Mouse (Mus musculus): ENCODE data around the gene Ssu2.

The Ssu2 gene

DNA sequence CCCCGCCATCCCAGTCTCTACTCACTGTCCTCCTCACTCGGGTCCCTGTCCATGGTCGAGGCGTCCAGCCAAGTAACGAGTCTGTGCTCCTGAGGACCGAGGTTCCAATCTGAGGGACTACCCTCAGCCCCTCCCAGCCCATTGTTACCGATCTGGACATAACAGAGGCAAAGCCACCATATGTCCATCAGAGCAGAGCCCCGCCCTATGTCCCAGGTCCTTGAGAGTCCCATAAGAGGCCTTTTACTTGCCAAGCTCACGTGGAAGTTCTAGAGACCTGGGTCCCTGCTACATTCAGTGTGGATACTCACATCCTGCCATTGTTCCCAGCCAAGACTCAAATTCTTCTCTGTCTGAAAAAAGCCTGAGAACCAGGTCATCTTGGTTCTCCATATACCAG lies at the start of gene Ssu2:
Ssu2 (minus strand) TSS at position 77 of the 400 bp plus-strand sequence.
- DNase-seq (ENCODE audit: extremely low read depth, low read depth, low spot score) = no peak

DNA sequence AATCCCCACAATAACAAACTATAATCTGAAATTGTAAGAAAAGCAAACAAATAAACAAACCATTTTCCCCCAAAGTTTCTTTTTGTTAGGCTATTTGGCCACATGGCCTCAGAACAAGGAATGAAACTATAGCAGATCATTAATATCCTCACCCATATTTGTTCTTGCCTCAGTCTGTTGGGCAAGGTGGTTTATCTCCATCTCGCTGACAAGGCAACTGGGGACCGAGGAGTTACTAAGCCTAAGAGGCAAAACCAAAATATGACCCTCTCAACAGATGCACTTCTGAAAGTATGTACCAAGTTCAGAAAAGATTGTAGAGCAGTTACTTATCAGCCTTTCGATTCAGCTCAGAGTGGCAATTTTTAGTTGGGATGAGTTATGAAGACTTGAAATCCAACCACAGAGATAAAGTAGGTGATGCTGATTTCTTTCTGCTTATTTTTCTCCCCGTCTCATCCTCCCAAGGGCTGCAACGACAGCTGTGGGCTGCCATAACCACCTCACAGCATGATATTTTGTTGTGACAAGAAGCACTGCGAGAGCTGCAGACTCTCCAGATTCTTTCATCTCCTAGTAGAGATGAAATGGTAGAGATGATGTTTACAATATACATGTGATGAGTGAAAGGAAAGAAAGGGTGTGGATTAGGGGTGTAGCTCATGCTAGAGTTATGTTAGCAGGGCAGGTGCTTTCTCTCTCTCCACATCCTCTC lies 38.4 kb upstream of the Ssu2 start:
- no peak for DNase-seq (ENCODE audit: extremely low read depth, low read depth, low spot score)

GRCm38 (mm10) chr6:112423746-112424501 lies 36.1 kb upstream of the Ssu2 start:
- no peak for DNase-seq (ENCODE audit: extremely low read depth, low read depth, low spot score)

DNA sequence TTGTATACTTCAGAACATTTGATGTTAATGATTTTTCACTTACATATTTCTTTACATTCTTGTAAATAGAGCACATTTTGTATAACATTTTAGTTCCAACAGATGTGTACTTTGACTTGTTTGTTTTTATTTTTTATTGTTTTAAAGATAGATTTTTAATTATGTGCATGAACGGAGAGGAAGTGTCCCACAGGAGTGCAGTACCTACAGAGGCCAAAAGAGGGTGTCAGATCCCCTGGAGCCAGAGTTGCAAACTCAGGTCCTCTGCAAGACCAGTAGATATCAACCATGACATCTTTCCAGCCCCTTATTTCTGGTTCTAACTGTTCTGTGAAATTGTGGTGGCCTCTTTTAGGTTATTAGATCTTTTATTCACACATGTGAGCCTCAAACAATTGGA lies 33.1 kb upstream of the Ssu2 start:
- no peak for DNase-seq (ENCODE audit: extremely low read depth, low read depth, low spot score)

- no peak for DNase-seq (ENCODE audit: extremely low read depth, low read depth, low spot score)
Observed at GRCm38 (mm10) chr6:112419333-112419732, 31.5 kb upstream of the Ssu2 start.

DNA sequence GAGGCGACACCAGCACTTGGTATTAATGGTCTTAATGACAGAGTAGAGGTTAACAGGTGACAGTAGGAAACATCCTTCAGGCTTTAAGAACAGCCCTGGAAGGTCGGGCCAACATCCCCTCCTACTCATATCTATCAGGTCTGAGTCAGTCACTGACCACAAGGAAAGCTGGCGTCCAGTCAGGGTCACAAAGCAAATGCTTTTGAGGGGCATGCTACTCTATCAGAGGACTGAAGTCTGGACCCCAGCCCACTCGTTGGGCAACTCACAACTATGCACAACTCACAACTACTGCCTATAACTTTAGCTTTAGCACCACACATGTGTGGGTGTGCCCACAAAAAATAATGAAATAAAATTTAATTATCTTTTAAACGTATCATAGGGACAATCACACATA lies 16.3 kb upstream of the Ssu2 start:
- DNase-seq (ENCODE audit: extremely low read depth, low read depth, low spot score) = no peak

GRCm38 (mm10) chr6:112401953-112402683 lies 14.3 kb upstream of the Ssu2 start:
- DNase-seq (ENCODE audit: extremely low read depth, low read depth, low spot score) = no peak

DNA sequence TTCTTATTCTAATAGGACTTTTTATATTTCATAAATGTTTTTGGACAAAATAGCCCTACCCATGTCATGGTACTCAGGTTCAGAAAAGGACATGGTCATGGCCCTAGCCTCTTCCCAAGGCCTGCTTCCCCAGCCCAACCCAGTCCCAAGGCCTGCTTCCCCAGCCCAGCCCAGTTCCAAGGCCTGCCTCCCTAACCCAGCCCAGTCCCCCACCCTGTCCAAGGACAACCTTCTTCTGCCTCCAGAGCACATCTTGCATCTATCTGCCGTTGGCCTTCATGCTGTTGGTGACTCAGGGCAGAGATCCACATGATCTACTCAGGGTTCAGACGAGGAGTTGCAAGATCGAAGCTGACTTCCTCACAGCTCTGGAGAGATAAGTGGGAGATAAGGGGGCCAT lies 9.5 kb upstream of the Ssu2 start:
- no peak for DNase-seq (ENCODE audit: extremely low read depth, low read depth, low spot score)

GRCm38 (mm10) chr6:112396352-112396751 lies 8.5 kb upstream of the Ssu2 start:
- no peak for DNase-seq (ENCODE audit: extremely low read depth, low read depth, low spot score)

DNA sequence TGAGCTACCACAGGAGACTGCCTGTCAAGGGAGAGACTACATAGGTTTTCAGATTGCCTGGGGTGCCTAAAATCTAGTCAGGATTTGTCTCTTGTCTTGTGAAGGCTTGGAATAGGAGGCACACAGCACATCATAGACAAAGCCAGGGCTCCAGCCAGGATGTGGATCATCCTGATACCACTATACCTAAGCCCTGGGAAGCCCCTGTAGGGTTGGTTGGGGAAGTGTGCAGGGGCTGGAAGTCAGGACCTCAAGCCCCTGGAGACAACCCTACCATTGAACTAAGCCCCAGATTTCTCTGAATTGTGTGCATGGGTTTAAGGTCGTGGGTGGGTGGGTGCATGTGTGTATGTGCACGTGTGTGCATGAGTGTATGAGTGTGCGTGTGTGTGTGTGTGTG lies 562 bp upstream of the Ssu2 start:
- DNase-seq (ENCODE audit: extremely low read depth, low read depth, low spot score) = no peak

DNA sequence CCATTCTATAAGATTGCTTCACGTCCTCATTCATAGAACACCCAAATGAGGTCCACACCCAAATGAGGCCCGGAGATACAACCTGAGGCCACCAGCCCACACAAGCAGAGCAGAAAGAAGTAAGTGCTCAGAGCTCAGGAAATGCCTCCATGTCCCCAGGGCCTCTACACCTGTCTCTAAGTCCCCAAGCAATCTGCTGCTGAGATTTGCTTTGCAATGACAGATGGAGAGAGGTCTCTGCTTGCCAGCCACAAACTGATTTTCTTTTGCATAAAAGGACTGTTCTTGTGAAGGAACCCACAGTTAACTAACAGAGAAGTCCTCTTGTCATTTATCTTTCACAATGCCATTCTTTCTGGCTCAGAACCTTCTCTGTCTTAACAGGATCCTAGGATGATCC lies 1.6 kb downstream of the Ssu2 start:
- no peak for DNase-seq (ENCODE audit: extremely low read depth, low read depth, low spot score)

- no peak for DNase-seq (ENCODE audit: extremely low read depth, low read depth, low spot score)
Observed at GRCm38 (mm10) chr6:112382990-112383685, 4.7 kb downstream of the Ssu2 start.

- no peak for DNase-seq (ENCODE audit: extremely low read depth, low read depth, low spot score)
Observed at GRCm38 (mm10) chr6:112379054-112379453, 8.8 kb downstream of the Ssu2 start.

DNA sequence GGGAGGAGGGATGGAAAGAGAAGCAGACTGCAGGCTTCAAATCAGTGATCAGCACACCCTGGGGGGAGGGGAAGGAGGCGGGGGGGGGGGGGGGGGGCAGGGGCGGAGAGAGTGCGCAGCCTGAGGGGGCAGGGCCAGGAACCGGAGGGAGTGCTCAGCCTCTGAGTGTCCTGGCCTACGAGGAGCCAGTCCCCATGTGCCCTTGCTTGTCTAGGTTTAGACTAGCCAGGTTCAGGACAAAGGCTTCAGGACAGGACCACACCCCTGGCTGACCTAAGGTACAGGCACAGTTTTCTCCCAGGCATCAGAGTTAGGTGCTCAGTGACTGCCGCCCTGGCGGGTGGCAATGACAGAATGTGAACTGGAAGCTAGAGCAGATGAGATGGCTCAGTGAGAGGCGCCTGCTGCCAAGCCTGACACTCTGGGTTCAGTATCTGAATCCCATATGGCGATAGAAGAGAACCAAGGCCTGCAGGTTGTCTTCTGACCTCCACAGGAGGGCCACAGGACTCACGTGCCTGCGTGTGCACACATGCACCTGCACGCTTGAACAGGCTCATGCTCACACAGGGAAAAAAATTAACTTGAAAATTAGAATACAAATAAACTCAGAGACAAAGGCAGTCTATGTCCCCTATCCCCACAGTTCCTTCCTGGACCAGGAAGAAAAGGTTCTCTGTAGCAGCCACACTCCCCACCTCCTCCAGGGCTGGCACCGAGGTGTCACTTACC lies 12.0 kb downstream of the Ssu2 start:
- no peak for DNase-seq (ENCODE audit: extremely low read depth, low read depth, low spot score)

- no peak for DNase-seq (ENCODE audit: extremely low read depth, low read depth, low spot score)
Observed at GRCm38 (mm10) chr6:112373886-112374585, 13.8 kb downstream of the Ssu2 start.

- DNase-seq (ENCODE audit: extremely low read depth, low read depth, low spot score) = no peak
Observed at GRCm38 (mm10) chr6:112365294-112365693, 22.5 kb downstream of the Ssu2 start.

DNA sequence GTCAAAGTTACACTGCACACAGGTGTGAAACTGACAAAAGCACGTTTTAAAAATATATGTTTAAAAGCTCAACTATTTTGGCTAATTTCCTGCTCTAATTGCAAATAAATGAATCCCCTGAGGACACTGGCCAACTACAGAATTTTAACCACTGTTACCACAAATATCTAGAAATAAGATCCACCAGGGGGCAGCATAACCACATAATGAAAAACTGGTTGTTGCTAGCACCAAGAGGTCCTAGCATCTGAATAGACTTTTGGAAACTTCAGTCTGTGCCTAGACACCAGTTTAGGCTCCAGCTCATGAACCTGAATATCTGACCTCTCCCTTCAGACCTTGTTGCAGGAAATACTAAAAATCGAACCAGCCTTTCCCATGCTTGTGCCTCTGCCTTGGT lies 23.2 kb downstream of the Ssu2 start:
- no peak for DNase-seq (ENCODE audit: extremely low read depth, low read depth, low spot score)

DNA sequence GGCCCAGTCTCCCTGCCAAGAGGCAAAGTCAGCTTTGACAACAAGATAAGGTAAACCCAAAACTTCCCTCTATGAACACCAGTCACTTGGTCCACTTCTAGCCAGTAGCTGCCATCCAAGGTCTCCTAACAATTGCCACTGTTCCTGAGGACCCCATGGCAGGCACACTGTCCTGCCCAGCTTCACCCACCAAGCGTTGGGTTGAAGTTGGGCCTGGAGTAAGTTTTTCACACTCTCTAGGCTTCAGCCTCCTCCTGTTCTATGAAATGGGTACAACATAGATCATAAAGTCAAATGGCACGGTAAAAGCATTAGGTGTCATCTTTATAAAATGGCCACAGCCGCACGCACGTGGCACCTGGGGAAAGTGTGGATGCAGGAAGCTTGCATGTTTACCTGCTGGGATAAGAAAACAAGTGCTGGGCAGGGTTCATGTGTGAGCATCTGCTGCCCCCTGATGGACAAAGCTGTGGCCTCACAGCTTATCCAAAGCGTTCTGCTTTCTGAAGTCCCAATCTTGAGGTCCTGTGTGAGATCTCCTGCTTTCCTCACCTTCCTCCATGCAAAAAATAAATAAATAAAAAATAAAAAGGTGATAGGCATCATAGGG lies 25.4 kb downstream of the Ssu2 start:
- DNase-seq (ENCODE audit: extremely low read depth, low read depth, low spot score) = no peak

- DNase-seq (ENCODE audit: extremely low read depth, low read depth, low spot score) = no peak
Observed at GRCm38 (mm10) chr6:112360676-112361075, 27.1 kb downstream of the Ssu2 start.

GRCm38 (mm10) chr6:112359341-112359740 lies 28.5 kb downstream of the Ssu2 start:
- no peak for DNase-seq (ENCODE audit: extremely low read depth, low read depth, low spot score)

Data from fat pad, adult 2 months (tissue).